Mouse (Mus musculus) bone marrow macrophage, adult 2 months (primary cell): Measurements from ENCODE around the gene Magea10. TPM values are rescaled to one million over a fixed set of nuclear protein-coding genes. Genes with fewer than 3 reads are reported as not detected.

ENCODE experiments used
- H3K27ac ChIP-seq: 2 replicates; pipeline ENCODE4 v1.5.1; 2012; ENCODE audit warnings: low read depth, low read length; ENCODE audit not compliant: insufficient read depth
- H3K4me1 ChIP-seq: 2 replicates; pipeline ENCODE4 v1.6.1; 2012; ENCODE audit warnings: low read length; ENCODE audit not compliant: control insufficient read depth, insufficient read depth
- H3K4me3 ChIP-seq: 2 replicates; pipeline ENCODE4 v1.5.1; 2012; ENCODE audit warnings: mild to moderate bottlenecking, low read length, moderate library complexity; ENCODE audit not compliant: insufficient read depth
- CTCF ChIP-seq: IDR thresholded peaks from 2 replicates; pipeline ENCODE4 v1.5.1; 2012; ENCODE audit warnings: low read depth, mild to moderate bottlenecking, low read length, moderate library complexity
- POLR2A ChIP-seq: IDR thresholded peaks from 2 replicates; pipeline ENCODE4 v1.6.1; 2012; ENCODE audit warnings: mild to moderate bottlenecking, low read depth, low read length, borderline replicate concordance
- polyA plus RNA-seq: library from polyadenylated mRNA; stranded (reverse); fragments of >200 nt; gene quantifications from 2 replicates; pipeline ENCODE4 v1.2.4, GENCODE M21; 2012; ENCODE audit not compliant: missing spikeins, insufficient read depth, insufficient read length

Gene Magea10
- polyA plus RNA-seq, result not detected in 2 replicates

GRCm38 (mm10) chrX:72386758-72387157, at the start of gene Magea10:
Gene Magea10 (minus strand): TSS chrX:72386858.
- H3K27ac ChIP-seq, result no peak within 1 kb of the TSS
- H3K4me3 ChIP-seq, result no peak within 1 kb of the TSS
- no peak for TF ChIP-seq POLR2A
- no peak for TF ChIP-seq CTCF
- no peaks in the 10 kb centered on the region for H3K4me1 ChIP-seq

GRCm38 (mm10) chrX:72381972-72382371, 4.7 kb downstream of the Magea10 start:
- TF ChIP-seq POLR2A (no peak), CTCF (no peak)
- H3K27ac ChIP-seq, result no peak overlapping the region
- no peak overlapping the region for H3K4me3 ChIP-seq
- no peaks in the 10 kb centered on the region for H3K4me1 ChIP-seq

Other genes starting within 250 kb of the Magea10 start
- gene Magea4, start 164.8 kb downstream of the Magea10 start, polyA plus RNA-seq, result not detected in 2 replicates
- 0.12 TPM in 1 of 2 replicates, not detected in the other for gene Gabre, start 112.1 kb downstream of the Magea10 start, polyA plus RNA-seq